Mouse (Mus musculus): ENCODE results near the gene Col16a1.

GRCm38 (mm10) chr4:130005593-130005992 lies 42.0 kb upstream of the Col16a1 start:
- no peak for TF ChIP-seq CTCF (IDR thresholded peaks at IDR 0.05; ENCODE audit: low read depth, low read length)
- TF ChIP-seq POLR2A (IDR thresholded peaks at IDR 0.05; ENCODE audit: borderline replicate concordance, low read depth, low read length), result no peak

Measured in bone marrow macrophage, adult 2 months (primary cell).